Mouse (Mus musculus) right cerebral cortex, postnatal 4 days (tissue): ENCODE data around the gene Shc1.

Experiments
- DNase-seq: peaks from one replicate; pipeline ENCODE4 v3.0.0-alpha.2; 2022

The Shc1 gene

GRCm38 (mm10) chr3:89454401-89455177 lies 36.3 kb downstream of the Shc1 start, which contains the start of gene Pmvk:
Pmvk (plus strand) TSS chr3:89454541.
- no peak for DNase-seq

GRCm38 (mm10) chr3:89455786-89456285 lies 37.6 kb downstream of the Shc1 start:
- no peak for DNase-seq

- DNase-seq, result peak; percentile 66
Observed at GRCm38 (mm10) chr3:89456726-89457665, 38.8 kb downstream of the Shc1 start.

GRCm38 (mm10) chr3:89458372-89458964 lies 40.2 kb downstream of the Shc1 start:
- DNase-seq, result no peak

GRCm38 (mm10) chr3:89458965-89459807 lies 40.9 kb downstream of the Shc1 start:
- DNase-seq, result peak; percentile 94

- DNase-seq, result no peak
Observed at GRCm38 (mm10) chr3:89468268-89468667, 50.0 kb downstream of the Shc1 start.

GRCm38 (mm10) chr3:89472280-89472679 lies 54.0 kb downstream of the Shc1 start:
- DNase-seq, result no peak

GRCm38 (mm10) chr3:89473838-89474237 lies 55.6 kb downstream of the Shc1 start:
- no peak for DNase-seq

GRCm38 (mm10) chr3:89479055-89479454 lies 60.8 kb downstream of the Shc1 start:
- DNase-seq, result no peak
